Mouse (Mus musculus): ENCODE results near the gene Gm45753.

Gene Gm45753

DNA sequence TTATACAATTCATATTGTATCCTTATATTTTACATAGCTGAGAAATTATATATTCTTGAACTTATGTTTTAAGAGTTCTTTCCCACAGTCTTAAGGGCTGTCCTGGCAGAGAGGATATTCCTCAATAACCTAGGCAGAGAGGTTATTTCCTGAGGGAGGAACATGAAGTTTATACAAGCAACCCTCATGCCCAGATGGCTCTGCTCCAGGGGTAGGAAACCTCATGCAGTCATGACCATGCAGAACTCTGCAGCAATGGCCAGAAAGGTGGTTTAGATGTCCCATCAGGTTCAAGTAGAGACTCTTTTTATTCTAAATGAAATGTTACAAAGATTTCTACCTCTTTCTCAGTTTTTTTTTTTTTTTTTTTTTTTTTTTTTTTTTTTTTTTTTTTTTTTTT is 39.2 kb downstream of the Gm45753 start:
- peak; percentile 10 for DNase-seq

DNA sequence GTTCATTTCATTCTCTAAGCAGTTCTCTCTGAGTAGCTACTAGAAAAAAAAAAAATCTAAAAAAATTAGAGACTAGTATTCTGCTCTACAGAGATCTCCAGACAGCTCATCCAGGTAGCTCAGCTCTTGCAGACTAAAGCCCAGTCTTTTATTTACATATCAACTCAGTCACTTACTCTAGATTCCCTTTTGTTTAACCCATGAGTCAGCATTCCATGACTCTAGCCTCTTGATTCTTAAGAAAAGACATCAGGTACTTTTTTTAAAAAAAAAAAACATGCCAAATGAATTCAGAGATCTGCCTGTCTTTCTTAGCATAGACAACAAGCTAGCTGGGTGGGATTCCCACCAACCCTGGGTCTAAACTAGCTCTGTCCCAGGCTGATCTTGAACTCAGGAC is 39.8 kb downstream of the Gm45753 start:
- DNase-seq, result no peak

DNA sequence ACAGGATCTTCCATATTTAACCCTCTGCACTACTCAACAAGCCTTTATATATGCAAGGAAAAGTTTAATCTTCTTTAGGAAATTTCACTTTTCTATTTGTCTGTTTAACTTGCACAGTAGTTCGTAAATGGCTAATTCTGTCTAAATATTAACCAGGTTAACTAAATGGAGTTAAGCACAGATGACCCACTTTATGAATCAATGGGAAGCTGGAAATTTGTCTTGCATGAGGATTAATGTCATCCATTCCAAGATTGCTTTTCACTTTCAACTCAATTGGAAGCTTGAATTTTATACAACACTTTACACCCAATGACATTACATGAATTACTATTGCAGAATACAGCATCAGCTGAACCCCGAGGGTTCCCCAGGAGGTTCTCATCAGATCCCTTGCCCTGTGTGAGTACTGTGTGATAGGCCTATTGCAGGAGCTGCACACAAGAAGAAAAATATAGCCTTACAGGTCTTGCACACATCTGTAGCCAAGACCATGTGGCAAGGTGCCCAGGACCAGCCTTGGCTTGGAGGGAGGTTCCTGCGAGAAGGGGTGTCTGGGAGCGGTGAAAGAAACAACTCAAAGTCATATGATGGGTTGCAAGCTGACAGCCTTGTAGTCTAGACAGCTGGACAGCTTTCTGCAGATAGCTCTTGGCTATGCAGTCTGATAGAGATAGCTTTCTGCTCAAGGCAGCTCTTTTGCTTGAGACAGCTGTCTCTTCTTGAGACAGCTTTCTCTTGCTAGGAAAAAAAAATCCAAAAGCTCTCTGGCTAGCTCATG is 40.5 kb downstream of the Gm45753 start:
- peak; percentile 17 for DNase-seq

GRCm38 (mm10) chr8:45266993-45267392 is 41.3 kb downstream of the Gm45753 start:
- peak; percentile 13 for DNase-seq

DNA sequence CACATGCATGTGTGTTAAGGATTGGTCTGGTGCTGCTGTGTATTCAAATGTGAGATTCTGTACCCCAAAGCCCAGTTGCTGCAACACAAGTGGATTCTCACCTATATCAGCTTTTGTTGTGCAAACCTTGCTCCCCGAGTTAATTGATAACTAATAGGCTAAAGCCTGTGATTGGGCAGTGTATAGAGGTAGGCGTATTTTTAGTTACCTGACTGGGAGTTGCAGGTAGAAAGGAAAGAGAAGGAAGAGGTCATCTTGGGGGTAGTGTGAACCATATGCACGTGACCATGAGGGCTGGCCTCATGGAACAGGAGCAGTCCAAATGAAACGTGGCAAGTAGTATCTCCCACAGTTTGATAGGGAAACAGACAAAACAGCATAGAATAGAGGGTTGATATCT is 43.3 kb downstream of the Gm45753 start:
- no peak for DNase-seq

DNA sequence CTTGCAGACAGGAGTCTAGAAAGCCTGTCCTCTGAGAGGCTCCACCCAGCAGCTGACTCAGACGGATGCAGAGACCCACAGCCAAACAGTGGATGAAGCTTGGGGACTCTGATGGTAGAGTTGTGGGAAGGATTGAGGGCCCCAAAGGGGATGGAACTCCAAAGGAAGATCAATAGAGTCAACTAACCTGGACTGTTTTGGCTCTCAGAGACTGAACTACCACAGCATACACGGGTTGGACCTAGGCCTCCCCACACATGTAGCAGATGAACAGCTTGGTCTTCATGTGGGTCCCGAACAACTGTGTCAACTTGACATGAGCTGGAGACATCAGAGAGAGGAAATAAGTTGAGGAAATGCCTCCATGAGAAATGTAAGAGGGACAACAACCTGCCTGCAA is 45.4 kb downstream of the Gm45753 start:
- no peak for DNase-seq

GRCm38 (mm10) chr8:45261920-45262319 is 46.3 kb downstream of the Gm45753 start, which contains the start of gene F11:
F11 (minus strand) TSS chr8:45262031.
- no peak for DNase-seq

GRCm38 (mm10) chr8:45258421-45258820 is 49.8 kb downstream of the Gm45753 start:
- no peak for DNase-seq

DNA sequence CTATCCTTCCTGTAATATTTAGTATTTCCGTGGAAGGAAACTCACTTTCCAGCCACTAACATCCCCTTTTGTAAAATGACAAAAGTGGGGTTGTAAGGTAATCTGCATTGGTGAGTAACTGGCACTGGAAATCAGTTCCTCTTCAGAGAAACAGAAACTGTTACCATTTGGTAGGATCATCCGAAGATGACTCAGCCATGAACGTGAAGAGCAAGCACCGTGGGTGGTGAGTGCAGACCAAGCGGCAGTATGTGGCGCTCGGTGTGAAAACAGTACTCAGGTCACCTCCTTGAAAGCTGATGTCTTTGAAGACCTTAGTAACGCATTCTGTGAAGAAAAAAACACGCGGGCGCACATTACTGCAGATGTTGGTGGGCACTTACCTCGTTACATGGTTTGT is 53.2 kb downstream of the Gm45753 start:
- no peak for DNase-seq

DNA sequence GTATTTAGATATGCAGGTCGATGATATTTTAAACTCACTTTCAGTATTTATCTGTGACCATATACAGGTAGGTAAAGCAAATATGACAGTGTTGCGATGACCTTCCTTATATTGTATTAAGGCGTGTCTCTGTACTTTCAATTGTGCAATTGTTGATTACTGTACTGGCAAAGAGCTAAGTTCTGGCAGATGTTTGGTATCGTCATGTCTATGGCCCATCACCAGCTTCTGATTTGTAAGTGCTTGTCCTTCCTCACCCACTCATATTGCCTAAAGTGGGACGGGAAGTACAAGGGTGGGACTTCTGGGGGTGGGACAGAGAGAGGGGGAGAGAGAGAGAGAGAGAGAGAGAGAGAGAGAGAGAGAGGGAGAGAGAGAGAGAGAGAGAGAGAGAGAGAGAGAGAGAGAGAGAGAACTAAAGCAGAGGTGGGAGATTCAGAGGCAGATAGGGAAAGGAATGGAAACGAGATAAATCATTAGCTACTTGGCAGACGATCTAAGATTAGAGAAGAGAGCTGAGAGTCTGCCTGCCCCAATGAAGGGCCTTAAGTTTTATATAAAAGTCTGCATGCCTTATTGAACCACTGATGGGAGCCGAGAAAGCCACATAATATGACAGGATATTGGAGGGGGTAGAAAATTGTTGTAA is 53.9 kb downstream of the Gm45753 start:
- DNase-seq, result no peak

- DNase-seq, result no peak
Observed at GRCm38 (mm10) chr8:45253586-45253985, 54.7 kb downstream of the Gm45753 start.

GRCm38 (mm10) chr8:45253111-45253510 is 55.2 kb downstream of the Gm45753 start:
- no peak for DNase-seq

GRCm38 (mm10) chr8:45246307-45246706 is 62.0 kb downstream of the Gm45753 start:
- DNase-seq, result no peak

DNA sequence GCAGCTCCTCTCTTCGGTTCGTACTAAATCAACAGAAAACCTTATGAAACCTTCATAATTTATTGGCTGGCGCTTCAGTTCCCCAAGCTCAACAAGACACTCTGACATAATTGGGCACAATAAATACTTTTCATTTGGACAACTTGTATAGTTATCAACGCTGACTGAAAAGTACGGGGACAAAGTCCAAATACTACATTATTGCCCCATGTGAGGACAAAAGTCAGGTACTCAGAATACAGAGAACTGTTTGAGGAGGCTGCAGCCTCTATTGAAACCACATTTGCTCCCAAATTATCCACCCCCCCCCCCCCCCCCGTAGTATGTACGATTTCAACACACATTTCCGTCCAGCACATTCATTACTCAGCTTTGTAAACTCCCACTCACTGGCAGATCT is 68.9 kb downstream of the Gm45753 start:
- no peak for DNase-seq

DNA sequence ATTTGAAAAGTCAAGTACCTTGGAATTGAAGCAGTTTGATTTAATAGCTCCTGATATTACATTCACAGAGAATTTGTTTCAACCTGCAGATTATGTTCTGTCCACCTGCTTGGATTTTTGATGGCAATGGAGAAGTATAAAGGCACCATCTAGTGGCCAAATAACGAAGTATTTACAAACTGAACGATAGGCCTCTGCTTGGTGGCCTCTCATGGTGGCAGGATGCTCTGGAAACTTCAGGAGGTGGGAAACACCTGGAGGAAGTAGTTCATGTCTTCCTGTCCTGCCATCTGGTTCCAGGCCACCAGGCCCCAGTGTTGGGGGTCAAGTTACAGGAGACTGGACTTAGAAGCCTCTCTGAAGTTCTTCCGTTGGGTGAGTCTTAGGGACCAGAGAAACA is 70.0 kb downstream of the Gm45753 start:
- DNase-seq, result peak; percentile 17

DNA sequence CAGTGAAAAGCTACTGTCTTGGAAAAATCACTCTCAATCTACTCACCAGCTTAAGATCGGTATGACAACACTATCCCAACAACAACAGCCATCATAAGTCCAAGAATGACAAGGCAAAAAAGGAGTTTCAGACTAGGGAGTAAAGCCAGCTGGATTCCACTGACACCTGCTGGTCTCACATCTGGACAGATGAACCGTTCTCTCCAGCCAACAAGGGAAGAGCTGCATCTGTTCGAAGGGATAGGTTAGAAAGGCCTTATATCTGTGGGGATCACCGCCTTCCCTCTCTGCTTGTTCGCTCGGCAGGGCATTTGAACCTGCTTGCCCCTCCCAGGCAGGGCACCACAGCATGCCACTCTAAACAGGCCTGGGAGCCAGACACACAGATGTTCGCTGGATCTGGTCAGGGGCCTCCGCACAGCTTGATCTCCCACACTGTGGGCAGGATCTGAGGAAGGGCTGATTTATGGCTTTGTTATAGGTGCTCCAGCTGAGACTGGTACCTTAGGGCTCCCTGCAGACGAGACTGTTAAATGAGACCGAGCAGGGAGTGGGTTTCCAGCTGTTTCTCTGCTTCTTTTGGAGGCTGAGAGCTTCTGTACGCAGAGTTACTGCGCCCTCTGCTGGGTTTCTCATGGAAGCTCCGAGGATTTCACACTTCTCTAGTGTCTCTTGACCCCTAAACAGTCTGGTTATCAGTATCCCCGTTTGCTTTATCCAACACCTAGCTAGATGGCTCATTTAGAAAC is 71.9 kb downstream of the Gm45753 start:
- peak; percentile 57 for DNase-seq

DNA sequence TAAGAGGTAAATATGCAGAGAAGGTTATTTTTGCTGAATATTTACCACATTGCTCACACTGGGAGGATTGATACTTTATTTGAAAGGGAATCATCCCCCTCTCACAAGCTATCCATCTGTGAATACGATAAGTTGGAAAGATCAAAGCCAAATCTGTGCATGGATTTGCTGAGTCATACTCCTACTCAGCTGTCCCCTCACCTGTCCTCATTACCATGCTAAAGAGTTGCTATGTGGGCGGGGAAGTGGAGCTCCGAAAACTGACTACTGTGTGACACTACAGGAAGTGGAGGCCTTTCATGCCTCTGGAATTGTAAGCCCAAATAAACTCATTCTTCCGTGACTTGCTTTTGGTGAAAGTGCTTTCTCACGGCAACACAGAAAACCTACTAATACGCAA is 73.0 kb downstream of the Gm45753 start:
- DNase-seq, result no peak

DNA sequence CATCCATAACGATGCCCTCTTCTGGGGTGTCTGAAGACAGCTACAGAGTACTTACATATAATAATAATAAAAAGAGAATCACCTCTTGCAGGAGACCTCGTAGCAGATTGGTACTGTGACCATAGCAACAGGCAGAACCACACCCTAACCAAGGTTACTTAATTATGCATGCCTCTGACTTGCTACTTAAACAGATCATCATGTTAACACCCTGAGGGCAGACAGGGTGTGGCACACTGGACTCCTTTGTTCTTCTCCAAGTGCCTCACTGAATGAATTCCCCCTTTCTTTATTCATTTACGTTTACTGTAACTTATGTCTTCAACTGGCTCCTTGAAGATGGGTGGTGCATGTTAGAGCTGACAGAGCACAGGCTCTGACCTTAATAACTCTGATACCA is 75.0 kb downstream of the Gm45753 start:
- DNase-seq, result no peak
